In genomic region chr8:124817361-124817760, GRCm38 (mm10) we compare ENCODE assay signal across 24 mouse cellular contexts. TPM values are rescaled to one million over a fixed set of nuclear protein-coding genes. Genes with fewer than 3 reads are reported as not detected.
DNase-seq lines count a peak whose midpoint lies in the region; ATAC-seq lines count a peak whose summit lies in the region.
"Had no signal": no experiment of that assay in that cellular context is flagged by ENCODE, and none has a peak within 500 bp of the region (broad histone marks: within the 10 kb centered on the region; RNA-seq: fewer than 3 reads in every experiment).

No protein-coding gene starts in this region.

- peak; percentile 44 for DNase-seq in kidney, adult 11 months
- DNase-seq in kidney, postnatal 4 days: no peak
- DNase-seq in kidney, postnatal 25 days: peak; percentile 19 to 55
- DNase-seq in kidney, postnatal 14 days: no peak
- DNase-seq in urinary bladder, postnatal 14 days (ENCODE audit: low spot score): peak; percentile 26
- DNase-seq in urinary bladder, postnatal 4 days (ENCODE audit: low spot score in 2 of 2): no peak
- DNase-seq in skeletal muscle tissue, adult 2 months (ENCODE audit: low read depth, low spot score): peak; percentile 73
- DNase-seq: adrenal gland, adult 2 months; cerebellum, adult 11 months; cerebellum, adult 9-10 months; cerebellum, postnatal 36 days; heart, postnatal 36 days; layer of hippocampus, adult 9-11 months; lung, embryonic 14.5 days; right cerebral cortex, postnatal 4 days; thymus, postnatal 25 days had no signal

- ATAC-seq in erythroid progenitor cell, adult 5-6 weeks (replicated peaks; ENCODE audit: low FRiP score, poor library complexity, severe bottlenecking): no peak
- ATAC-seq: CD4-positive, CD25-positive, alpha-beta regulatory T cell, adult 4 months; forebrain, embryonic 15.5 days; hindbrain, postnatal 0 days; intestine, embryonic 15.5 days; midbrain, embryonic 13.5 days had no signal

RNA-seq across cellular contexts. Expression of gene Trim67, which starts 24.5 kb away (rescaled TPM):
- not detected in 2 replicates for total RNA-seq in erythroid progenitor cell, adult 5-6 weeks (2015; ENCODE audit: low replicate concordance)
- not detected in 2 replicates for total RNA-seq in erythroid progenitor cell, adult 5-6 weeks (2017; ENCODE audit: low replicate concordance)
- total RNA-seq: granulocyte monocyte progenitor cell, adult 5-6 weeks; megakaryocyte-erythroid progenitor cell, adult 5-6 weeks had no signal

RNA-seq across cellular contexts. Expression of gene Gnpat, which starts 45.5 kb away (rescaled TPM):
- 35.2 and 40.4 TPM in 2 replicates for total RNA-seq in erythroid progenitor cell, adult 5-6 weeks (2015; ENCODE audit: low replicate concordance)
- total RNA-seq in erythroid progenitor cell, adult 5-6 weeks (2017; ENCODE audit: low replicate concordance): 22.5 and 31.8 TPM in 2 replicates

RNA-seq across cellular contexts. Expression of gene 2810004N23Rik, which starts 45.6 kb away (rescaled TPM):
- total RNA-seq in erythroid progenitor cell, adult 5-6 weeks (2015; ENCODE audit: low replicate concordance): 4.0 and 5.4 TPM in 2 replicates
- total RNA-seq in erythroid progenitor cell, adult 5-6 weeks (2017; ENCODE audit: low replicate concordance): 5.7 and 7.4 TPM in 2 replicates

Comparison
In these comparisons a context has a peak if more than half of its experiments do, and no peak if none do; other contexts are left out.
1. DNase-seq: peak in kidney, adult 11 months (single experiment), kidney, postnatal 25 days (2 of 2), urinary bladder, postnatal 14 days (single experiment) and skeletal muscle tissue, adult 2 months (single experiment); none in kidney, postnatal 4 days (0 of 2), kidney, postnatal 14 days (single experiment) and urinary bladder, postnatal 4 days (0 of 2).